ENCODE assay signal across 29 mouse cellular contexts in the genomic region with DNA sequence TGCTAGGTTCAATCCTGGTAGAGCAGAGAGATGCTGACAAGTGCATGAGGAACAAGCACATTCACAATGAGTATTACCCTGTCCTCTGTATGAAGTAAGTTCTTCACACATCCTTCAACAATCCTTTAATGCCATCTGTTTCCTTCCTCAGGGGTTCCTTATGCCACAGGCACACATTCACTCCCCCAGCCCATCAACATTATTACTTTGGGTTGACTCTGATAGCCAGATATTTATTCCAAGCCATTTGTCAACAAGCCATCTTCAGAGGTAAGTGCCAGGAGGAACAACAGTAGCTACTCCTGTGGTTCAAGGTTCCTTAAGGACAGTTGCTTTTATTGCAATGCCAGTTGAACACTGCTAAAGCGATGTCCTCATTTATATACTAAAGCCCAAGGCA.
DNase-seq lines count a peak whose midpoint lies in the region; ATAC-seq and TF ChIP-seq lines count a peak whose summit lies in the region.
"Had no signal": no experiment of that assay in that cellular context is flagged by ENCODE, and none has a peak within 500 bp of the region (broad histone marks: within the 10 kb centered on the region; RNA-seq: fewer than 3 reads in every experiment).

No protein-coding gene starts in this region.

- no peaks in the 10 kb centered on the region for H3K27me3 ChIP-seq in cerebellum, adult 2 months (ENCODE audit: control insufficient read depth, insufficient read depth, low read length)
- H3K27me3 ChIP-seq in forebrain, embryonic 15.5 days = no peaks in the 10 kb centered on the region
- no peaks in the 10 kb centered on the region for H3K27me3 ChIP-seq in forebrain, embryonic 14.5 days (replicated peaks; ENCODE audit: control insufficient read depth, insufficient read depth, low read length)
- H3K27me3 ChIP-seq in hindbrain, embryonic 16.5 days (replicated peaks; ENCODE audit: control insufficient read depth, insufficient read depth, low read length) = no peaks in the 10 kb centered on the region
- H3K27me3 ChIP-seq in hindbrain, embryonic 10.5 days (ENCODE audit: insufficient read depth, poor library complexity, severe bottlenecking) = no peaks in the 10 kb centered on the region
- H3K27me3 ChIP-seq: embryonic facial prominence, embryonic 13.5 days; heart, embryonic 12.5 days; heart, embryonic 15.5 days; hindbrain, embryonic 13.5 days had no signal

- H3K4me1 ChIP-seq in cerebellum, adult 2 months (ENCODE audit: control insufficient read depth, insufficient read depth, low read length) = peaks cover 8% of the 10 kb centered on the region
- H3K4me1 ChIP-seq in forebrain, embryonic 15.5 days = no peaks in the 10 kb centered on the region
- no peaks in the 10 kb centered on the region for H3K4me1 ChIP-seq in forebrain, embryonic 14.5 days (ENCODE audit: control insufficient read depth, insufficient read depth, low read length)
- no peaks in the 10 kb centered on the region for H3K4me1 ChIP-seq in hindbrain, embryonic 16.5 days (ENCODE audit: control insufficient read depth, insufficient read depth, low read depth, low read length)
- no peaks in the 10 kb centered on the region for H3K4me1 ChIP-seq in hindbrain, embryonic 10.5 days (replicated peaks)
- H3K4me1 ChIP-seq: embryonic facial prominence, embryonic 10.5 days; embryonic facial prominence, embryonic 13.5 days; heart, embryonic 12.5 days; hindbrain, embryonic 13.5 days had no signal

- DNase-seq in cerebellum, adult 2 months = peak in 1 of 2 experiments; percentile 37
- DNase-seq in cerebellum, adult 11 months = no peak
- no peak for DNase-seq in forebrain, embryonic 14.5 days (ENCODE audit: low spot score)
- no peak for DNase-seq in hindbrain, embryonic 10.5 days (ENCODE audit: low spot score)
- DNase-seq in brain, adult 2 months (ENCODE audit: low read depth, low spot score) = peak; percentile 41
- DNase-seq in thymus, postnatal 0 days (ENCODE audit: low spot score) = no peak
- DNase-seq: adrenal gland, adult 8-10 months; adrenal gland, postnatal 25 days; cerebellum, adult 11-12 months; cerebellum, adult 9-11 months; cerebellum, postnatal 36 days; embryo, embryonic 11 days; gastrocnemius, postnatal 25 days; heart, adult 18-20 months; heart, postnatal 10 days; heart, postnatal 36 days; kidney, adult 18-20 months; kidney, adult 9 months had no signal

- 37% methylated on average over 1 of the region's 1 CpGs for WGBS in cerebellum, adult 2 months
- 90% methylated on average over 1 of the region's 1 CpGs for WGBS in forebrain, embryonic 15.5 days
- 95% methylated on average over 1 of the region's 1 CpGs for WGBS in forebrain, embryonic 14.5 days
- WGBS in hindbrain, embryonic 16.5 days = 92% methylated on average over 1 of the region's 1 CpGs
- 94% methylated on average over 1 of the region's 1 CpGs for WGBS in hindbrain, embryonic 10.5 days

- TF ChIP-seq POLR2A in cerebellum, adult 2 months (IDR thresholded peaks at IDR 0.05; ENCODE audit: borderline replicate concordance, insufficient read depth, low read length) = no peak

- no peak overlapping the region for H3K9ac ChIP-seq in forebrain, embryonic 15.5 days (replicated peaks)
- H3K9ac ChIP-seq in forebrain, embryonic 14.5 days (ENCODE audit: low read length) = no peak overlapping the region
- no peak overlapping the region for H3K9ac ChIP-seq in hindbrain, embryonic 16.5 days (ENCODE audit: low read depth, low read length)
- H3K9ac ChIP-seq: embryonic facial prominence, embryonic 13.5 days; heart, embryonic 12.5 days; heart, embryonic 15.5 days; hindbrain, embryonic 13.5 days had no signal

- H3K4me2 ChIP-seq in forebrain, embryonic 15.5 days (replicated peaks) = no peak overlapping the region
- no peak overlapping the region for H3K4me2 ChIP-seq in forebrain, embryonic 14.5 days (ENCODE audit: low read length)
- H3K4me2 ChIP-seq in hindbrain, embryonic 16.5 days (ENCODE audit: low read length) = no peak overlapping the region
- H3K4me2 ChIP-seq: embryonic facial prominence, embryonic 13.5 days; heart, embryonic 12.5 days; heart, embryonic 15.5 days; hindbrain, embryonic 13.5 days had no signal

- H3K36me3 ChIP-seq in forebrain, embryonic 15.5 days = no peaks in the 10 kb centered on the region
- H3K36me3 ChIP-seq in forebrain, embryonic 14.5 days (ENCODE audit: control insufficient read depth, insufficient read depth, low read length) = no peaks in the 10 kb centered on the region
- no peaks in the 10 kb centered on the region for H3K36me3 ChIP-seq in hindbrain, embryonic 16.5 days (ENCODE audit: control insufficient read depth, insufficient read depth, low read length)
- no peaks in the 10 kb centered on the region for H3K36me3 ChIP-seq in hindbrain, embryonic 10.5 days
- H3K36me3 ChIP-seq: embryonic facial prominence, embryonic 10.5 days; embryonic facial prominence, embryonic 13.5 days; heart, embryonic 12.5 days; heart, embryonic 15.5 days; hindbrain, embryonic 13.5 days had no signal

- ATAC-seq in forebrain, embryonic 15.5 days (replicated peaks) = 0 out of 2 replicates have a peak, but pooled peaks have one; percentile 24
- ATAC-seq in forebrain, embryonic 14.5 days = no peak
- peak; percentile 62 for ATAC-seq in hindbrain, embryonic 16.5 days
- ATAC-seq: activated CD4-positive, CD25-positive, alpha-beta regulatory T cell, adult 4 months; forebrain, embryonic 16.5 days; intestine, embryonic 16.5 days had no signal

- H3K4me3 ChIP-seq in cerebellum, adult 2 months (replicated peaks; ENCODE audit: insufficient read depth, low read depth, low read length) = no peak overlapping the region
- H3K4me3 ChIP-seq in forebrain, embryonic 15.5 days = no peak overlapping the region
- H3K4me3 ChIP-seq in forebrain, embryonic 14.5 days (ENCODE audit: low read depth, low read length) = no peak overlapping the region
- H3K4me3 ChIP-seq in hindbrain, embryonic 16.5 days (ENCODE audit: low read length) = no peak overlapping the region
- H3K4me3 ChIP-seq in hindbrain, embryonic 10.5 days = no peak overlapping the region
- H3K4me3 ChIP-seq: embryonic facial prominence, embryonic 10.5 days; embryonic facial prominence, embryonic 13.5 days; erythroblast, embryonic 14.5 days; heart, embryonic 12.5 days; heart, embryonic 15.5 days; hindbrain, embryonic 13.5 days had no signal

- TF ChIP-seq CTCF in cerebellum, adult 2 months (IDR thresholded peaks at IDR 0.05; ENCODE audit: borderline replicate concordance, insufficient read depth, low read depth, low read length) = no peak

- H3K27ac ChIP-seq in cerebellum, adult 2 months (ENCODE audit: insufficient read depth, low read length) = 0 out of 2 replicates have a peak overlapping the region, but pooled peaks have one; percentile 19
- no peak overlapping the region for H3K27ac ChIP-seq in forebrain, embryonic 15.5 days (replicated peaks)
- no peak overlapping the region for H3K27ac ChIP-seq in forebrain, embryonic 14.5 days (ENCODE audit: low read depth, low read length)
- H3K27ac ChIP-seq in hindbrain, embryonic 16.5 days (ENCODE audit: low read depth, low read length) = no peak overlapping the region
- H3K27ac ChIP-seq in hindbrain, embryonic 10.5 days = no peak overlapping the region
- H3K27ac ChIP-seq: embryonic facial prominence, embryonic 10.5 days; embryonic facial prominence, embryonic 13.5 days; heart, embryonic 15.5 days; hindbrain, embryonic 13.5 days had no signal

- no peaks in the 10 kb centered on the region for H3K9me3 ChIP-seq in forebrain, embryonic 15.5 days
- no peaks in the 10 kb centered on the region for H3K9me3 ChIP-seq in forebrain, embryonic 14.5 days (replicated peaks; ENCODE audit: control insufficient read depth, low read length)
- H3K9me3 ChIP-seq in hindbrain, embryonic 16.5 days (ENCODE audit: control insufficient read depth, low read length) = no peaks in the 10 kb centered on the region
- no peaks in the 10 kb centered on the region for H3K9me3 ChIP-seq in hindbrain, embryonic 10.5 days
- H3K9me3 ChIP-seq: embryonic facial prominence, embryonic 10.5 days; embryonic facial prominence, embryonic 13.5 days; heart, embryonic 12.5 days; heart, embryonic 15.5 days; hindbrain, embryonic 13.5 days had no signal
